Mouse (Mus musculus): ENCODE results near the gene Ralgps1.
"Not testable (repeated sequence)": the region's sequence is repeated elsewhere in the genome, so short reads cannot be mapped to it uniquely, and the experiment has no call there.

The Ralgps1 gene

DNA sequence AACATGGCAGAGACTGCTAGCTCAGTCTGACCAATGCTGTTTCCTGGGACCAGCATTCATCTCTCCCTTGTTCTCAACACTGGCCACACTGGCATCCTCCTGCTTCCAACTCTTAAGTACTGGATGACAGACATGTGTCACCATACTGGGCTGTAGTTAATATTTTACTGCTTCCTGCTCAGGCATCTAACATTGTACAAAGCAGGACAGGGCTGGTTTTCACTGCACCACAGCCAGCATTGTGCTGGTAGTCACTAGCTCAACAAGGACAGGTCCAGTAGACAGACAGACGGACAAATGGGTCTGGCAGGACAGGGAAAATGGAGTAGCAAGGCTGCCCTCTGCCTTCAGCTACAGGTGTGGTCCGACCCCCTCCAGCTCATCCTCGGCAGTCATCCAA lies 10.7 kb downstream of the Ralgps1 start:
- no peak for DNase-seq

- DNase-seq: no peak
Measured at GRCm38 (mm10) chr2:33359184-33359583, 12.1 kb downstream of the Ralgps1 start.

- no peak for DNase-seq
Measured at GRCm38 (mm10) chr2:33357250-33357838, 13.9 kb downstream of the Ralgps1 start.

- DNase-seq: no peak
Measured at GRCm38 (mm10) chr2:33355558-33355957, 15.7 kb downstream of the Ralgps1 start.

DNA sequence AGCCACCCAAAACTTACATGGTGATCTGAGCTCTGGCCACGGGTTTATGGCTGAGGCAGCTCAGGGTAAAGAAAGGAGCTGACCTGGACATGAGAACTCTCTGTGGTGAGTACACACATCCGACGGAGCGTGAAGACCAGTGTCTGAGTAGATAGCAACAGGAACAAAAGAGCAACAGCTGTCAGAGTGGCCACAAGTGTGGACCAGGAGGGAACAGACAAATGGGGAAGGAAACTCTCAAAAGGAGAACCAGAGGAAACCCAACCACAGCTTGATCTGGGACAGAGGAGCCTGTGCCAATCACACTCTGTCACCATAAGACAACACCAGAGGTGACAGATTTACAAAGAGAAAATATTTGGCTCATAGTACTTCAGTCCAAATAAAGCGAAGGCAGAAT lies 17.9 kb downstream of the Ralgps1 start:
- DNase-seq: no peak

GRCm38 (mm10) chr2:33351449-33351848 lies 19.8 kb downstream of the Ralgps1 start:
- DNase-seq: no peak

GRCm38 (mm10) chr2:33350921-33351320 lies 20.4 kb downstream of the Ralgps1 start:
- no peak for DNase-seq

DNA sequence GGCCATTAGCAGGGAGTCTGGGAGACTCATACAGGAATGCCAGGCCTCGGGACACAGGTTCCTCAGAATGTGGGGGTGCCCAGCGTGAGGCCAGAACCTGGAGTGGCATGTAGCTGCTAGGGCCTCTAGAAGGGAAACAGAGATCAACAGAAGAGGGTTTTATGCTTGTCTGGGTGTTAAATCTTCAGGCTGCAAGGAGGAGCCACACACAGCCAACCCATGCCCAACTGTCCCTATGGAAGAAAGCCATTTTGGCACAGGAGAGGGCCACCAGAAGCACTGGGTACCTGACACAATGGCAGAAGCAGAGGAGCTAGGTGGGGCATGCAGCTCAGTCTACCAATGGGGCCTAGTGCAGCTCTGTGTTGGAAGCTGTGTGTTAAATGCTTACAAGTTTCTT lies 21.7 kb downstream of the Ralgps1 start:
- no peak for DNase-seq

DNA sequence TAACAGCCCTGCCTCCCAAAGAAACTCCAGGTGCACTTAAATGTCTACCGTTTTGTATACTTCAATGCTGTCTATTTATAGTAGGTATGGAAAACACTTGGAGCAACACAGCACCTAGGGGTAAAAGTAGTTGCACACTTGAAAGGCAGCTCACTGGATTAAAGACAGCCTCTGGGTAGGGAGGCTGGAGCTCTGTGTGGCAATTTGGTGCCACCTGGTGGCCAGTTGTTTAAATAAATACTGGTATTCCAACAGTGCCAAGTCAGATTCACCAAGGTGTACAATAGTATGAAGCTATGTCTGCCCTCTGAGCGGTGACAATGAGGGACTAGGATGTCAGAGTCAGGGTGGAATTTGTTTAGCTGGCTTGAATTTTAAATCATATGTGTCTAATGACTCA lies 22.2 kb downstream of the Ralgps1 start:
- peak; percentile 20 to 42 for DNase-seq

GRCm38 (mm10) chr2:33348260-33348659 lies 23.0 kb downstream of the Ralgps1 start:
- no peak for DNase-seq

DNA sequence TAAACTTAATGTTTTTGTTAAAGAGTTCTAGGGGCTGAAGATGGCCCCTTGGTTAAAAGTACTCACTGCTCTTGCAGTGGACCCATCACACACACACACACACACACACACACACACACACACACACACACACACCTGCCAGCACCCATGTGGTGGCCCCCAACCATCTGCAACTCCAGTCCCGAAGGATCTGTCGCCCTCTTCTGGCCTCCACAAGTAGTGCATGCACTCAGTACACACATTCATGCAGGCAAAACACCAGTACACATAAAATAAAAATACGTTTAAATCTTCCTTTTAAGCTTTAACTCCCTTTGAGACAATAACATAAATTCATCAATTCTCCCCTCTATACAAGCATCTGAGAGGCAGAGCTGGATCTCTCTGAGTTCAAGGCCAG lies 23.7 kb downstream of the Ralgps1 start:
- DNase-seq: peak in 1 of 2 experiments; percentile 26

DNA sequence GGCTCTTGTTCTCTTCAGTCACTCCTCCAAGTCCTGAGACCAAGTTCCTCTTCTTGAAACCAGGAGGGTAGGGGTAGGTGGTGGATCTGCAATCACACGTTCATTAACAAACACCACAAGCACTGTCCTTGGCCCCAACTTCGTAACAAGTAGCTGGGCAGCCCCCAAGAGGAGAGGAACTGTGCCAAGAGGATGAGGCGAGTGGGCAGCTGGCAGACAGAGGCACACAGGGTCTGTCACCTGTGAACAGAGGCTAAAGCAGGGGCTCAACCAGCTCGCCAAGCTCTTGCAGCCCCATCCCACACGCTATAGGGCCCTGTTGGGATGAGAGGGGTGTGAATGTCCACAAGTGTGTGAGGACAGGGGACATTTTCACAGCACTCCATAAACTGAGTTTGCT lies 24.5 kb downstream of the Ralgps1 start:
- no peak for DNase-seq

DNA sequence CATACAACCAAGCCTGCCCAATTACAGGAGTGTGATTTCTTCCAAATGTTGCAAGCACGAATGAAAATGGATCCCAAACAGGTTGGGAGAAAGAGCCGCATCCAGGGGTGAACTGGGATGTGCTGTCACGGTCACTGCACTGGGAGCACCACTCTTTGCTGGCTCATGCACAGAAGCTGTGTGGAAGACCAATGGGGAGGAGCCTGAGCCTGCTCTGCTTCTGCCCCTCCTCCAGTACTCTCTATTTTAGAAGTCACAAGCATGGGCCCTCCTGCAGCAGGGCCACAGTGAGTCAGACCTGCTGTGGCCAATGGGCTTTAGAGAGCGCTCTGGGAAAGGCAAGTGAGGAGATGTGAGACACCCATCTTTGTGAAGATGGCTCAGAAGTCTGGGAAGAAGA lies 25.3 kb downstream of the Ralgps1 start:
- DNase-seq: no peak

GRCm38 (mm10) chr2:33345475-33345874 lies 25.8 kb downstream of the Ralgps1 start:
- no peak for DNase-seq

- DNase-seq: no peak
Measured at GRCm38 (mm10) chr2:33343413-33343812, 27.9 kb downstream of the Ralgps1 start.

DNA sequence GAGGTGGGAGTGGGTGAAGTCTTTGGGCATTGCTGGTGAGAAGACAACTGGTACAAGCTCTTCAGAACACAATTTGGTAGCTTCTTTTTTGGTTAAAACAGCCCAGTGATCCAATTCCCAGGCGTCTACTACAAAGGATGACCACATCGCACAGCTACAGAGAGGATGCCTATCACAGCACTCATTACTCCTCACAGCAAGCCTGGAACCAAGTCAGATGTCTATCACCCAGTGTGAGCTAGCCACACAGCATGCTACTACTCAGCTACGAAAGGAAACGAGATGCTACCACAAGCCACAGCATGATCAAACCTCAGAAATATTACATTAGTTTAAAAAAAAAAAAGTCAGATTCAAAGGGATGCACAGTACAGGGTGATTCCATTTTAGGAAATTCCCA lies 29.1 kb downstream of the Ralgps1 start:
- DNase-seq: no peak

GRCm38 (mm10) chr2:33335789-33336188 lies 35.5 kb downstream of the Ralgps1 start:
- DNase-seq: no peak

- DNase-seq: no peak
Measured at GRCm38 (mm10) chr2:33329622-33330021, 41.7 kb downstream of the Ralgps1 start.

DNA sequence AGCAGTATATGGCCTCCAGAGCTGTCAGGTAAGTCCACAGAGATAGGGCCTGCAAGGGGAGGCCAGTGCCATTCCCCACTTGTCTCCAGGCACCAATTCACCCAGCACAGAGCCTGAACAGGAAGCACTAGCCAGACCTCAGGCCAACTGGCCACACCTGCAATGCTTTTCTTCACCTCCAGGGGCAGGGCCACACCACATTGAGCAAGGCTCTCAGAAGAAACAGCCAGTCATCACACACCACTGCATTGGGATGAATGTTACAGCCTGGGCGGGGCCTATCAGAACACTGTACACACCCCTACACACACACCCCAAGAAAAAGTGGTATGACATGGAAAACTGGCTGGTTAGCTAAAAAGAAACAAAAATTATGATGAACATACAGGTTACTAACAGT lies 42.3 kb downstream of the Ralgps1 start:
- DNase-seq: peak; percentile 13 to 18

GRCm38 (mm10) chr2:33325359-33325758 lies 45.9 kb downstream of the Ralgps1 start:
- DNase-seq: no peak

DNA sequence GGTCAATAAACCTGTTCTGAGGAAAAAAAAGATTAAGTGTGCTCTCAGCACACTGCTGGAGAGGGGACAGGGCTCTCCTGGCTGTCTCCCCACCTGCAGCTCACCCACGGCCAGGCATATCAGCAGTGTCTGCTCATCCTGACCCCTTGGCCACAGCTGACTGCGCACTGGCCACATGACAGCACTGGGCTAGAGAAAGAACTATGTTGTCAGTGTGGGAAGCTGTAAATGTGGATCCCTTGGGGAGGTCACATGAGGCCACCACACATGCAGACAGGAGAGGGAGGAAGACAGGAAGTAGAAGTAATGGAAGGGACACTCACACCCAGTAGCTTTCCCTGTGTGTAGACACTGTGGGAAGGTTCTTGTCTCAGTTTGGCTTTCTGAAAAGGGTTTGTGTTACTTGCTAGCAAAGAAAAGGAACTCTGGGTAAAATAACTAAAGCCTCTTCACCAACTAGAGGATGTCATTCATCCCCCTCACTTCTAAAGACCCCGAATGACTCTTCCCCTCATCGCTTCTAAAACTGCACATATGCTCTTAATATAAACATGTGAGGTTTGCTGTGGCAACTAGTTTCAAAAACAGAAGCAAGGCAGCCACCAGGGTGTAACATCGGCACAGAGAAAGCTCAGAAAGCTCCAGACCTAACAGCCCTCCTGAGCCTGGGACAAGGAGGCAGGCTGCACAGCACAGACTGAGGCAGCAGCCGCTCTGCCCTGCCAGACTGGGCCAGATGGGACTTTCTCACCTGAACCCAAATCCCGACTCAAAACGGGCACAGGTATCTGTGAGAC lies 47.3 kb downstream of the Ralgps1 start:
- DNase-seq: no peak

DNA sequence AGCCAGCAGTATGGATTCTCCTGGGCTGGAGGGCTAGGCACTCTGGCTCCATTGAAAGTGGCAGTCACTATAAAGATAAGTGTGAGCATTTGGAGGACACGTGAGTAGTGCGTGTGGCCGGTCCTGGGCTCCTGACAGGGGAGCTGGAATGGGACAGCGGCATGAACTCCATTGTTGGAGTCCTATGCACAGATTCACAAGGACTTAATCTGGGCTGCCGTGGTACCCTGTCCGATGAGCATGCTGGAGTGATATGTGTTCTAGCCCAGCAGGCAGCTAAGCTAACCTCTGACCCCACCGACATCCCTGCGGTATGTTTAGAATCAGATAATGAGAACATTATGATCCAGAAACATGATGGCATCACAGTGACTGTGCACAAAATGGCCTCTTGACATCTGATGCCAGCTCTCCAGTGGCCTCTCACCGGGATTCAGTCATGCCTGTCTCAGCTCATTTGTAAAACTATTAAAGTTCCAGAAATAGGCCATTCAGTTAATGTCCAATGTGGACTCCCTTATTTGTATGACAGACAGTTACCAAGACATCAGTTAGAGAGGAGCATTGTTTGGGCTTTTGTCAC lies 48.2 kb downstream of the Ralgps1 start:
- not testable (repeated sequence) for DNase-seq

DNA sequence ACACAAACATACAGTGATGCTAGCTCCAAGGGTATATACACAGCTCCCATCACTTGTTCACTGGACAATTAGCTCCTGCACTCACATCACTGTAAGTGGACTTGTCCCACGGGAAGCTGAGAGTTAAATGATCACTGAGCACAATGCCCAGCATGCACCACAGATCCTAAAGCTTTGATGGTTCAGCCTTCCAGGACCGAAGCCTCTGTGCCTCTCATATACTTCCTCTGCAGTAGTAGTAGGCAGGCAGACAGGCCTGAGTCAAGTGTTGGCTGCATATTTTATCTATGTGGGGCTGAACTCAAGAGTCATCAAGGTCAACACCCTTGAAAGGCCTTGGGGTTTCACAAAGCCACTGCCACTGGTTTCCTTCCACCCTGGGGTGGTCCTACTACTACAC lies 49.6 kb downstream of the Ralgps1 start:
- no peak for DNase-seq

DNA sequence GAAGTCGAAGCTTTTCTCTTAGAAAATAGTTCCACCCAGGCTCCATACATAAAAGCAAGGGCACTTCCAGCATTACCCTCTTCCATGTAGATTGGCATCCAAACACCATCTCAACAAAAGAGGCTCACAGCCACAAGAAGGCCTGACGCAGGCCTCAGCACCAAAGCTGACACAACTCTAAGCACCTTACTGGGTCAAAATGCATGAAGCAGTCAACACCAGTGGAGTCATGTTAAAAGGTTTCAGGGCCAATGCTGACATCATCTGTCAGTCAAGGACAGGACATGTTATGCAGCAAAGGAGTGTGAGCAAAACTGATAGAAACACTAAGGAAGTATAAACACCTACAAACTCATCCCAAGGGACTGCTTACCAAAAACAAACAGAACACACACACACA lies 50.3 kb downstream of the Ralgps1 start:
- no peak for DNase-seq

Measured in thymus, adult 18-20 months (tissue).